In the genomic region with DNA sequence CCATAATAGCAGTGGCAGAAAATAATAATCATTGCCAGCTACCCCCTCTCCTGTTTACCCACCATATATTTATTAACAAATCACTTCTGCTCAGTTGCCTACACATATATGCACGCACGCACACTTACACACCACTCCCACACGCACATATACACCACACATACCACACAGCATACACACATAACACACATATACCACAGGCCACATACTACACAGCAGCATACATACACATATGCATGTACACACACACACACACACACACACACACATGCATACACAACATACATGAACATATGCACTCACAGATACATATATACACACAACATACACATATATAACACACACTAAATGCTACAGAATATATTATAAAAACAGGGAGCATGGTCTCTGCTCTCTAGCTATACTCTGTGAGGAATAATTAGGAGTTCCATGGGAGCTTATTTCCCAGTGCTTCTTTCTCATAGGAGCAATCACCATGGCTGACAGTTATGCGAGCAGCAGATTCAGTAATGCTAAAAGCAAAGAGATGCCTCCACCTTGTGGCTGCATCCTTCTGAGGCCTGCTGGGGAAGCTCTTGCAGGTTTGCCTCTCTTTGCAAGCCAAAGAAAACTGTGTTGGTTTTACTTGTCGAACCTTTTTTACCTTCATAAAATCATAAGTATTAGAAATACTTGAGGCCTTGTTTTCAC, we compare ENCODE assay signal across 10 mouse cellular contexts.
DNase-seq lines count a peak whose midpoint lies in the region; ATAC-seq and TF ChIP-seq lines count a peak whose summit lies in the region.
"Had no signal": no experiment of that assay in that cellular context is flagged by ENCODE, and none has a peak within 500 bp of the region (broad histone marks: within the 10 kb centered on the region; RNA-seq: fewer than 3 reads in every experiment).

No protein-coding gene starts in this region.

- H3K36me3 ChIP-seq in heart, postnatal 0 days (replicated peaks; ENCODE audit: control insufficient read depth, insufficient read depth, low read length): no peaks in the 10 kb centered on the region
- H3K36me3 ChIP-seq in heart, embryonic 11.5 days (ENCODE audit: control insufficient read depth, insufficient read depth, low read length): no peaks in the 10 kb centered on the region
- no peaks in the 10 kb centered on the region for H3K36me3 ChIP-seq in kidney, postnatal 0 days (ENCODE audit: insufficient read depth, low read length)
- no peaks in the 10 kb centered on the region for H3K36me3 ChIP-seq in stomach, postnatal 0 days (ENCODE audit: control insufficient read depth, insufficient read depth, low read length)
- H3K36me3 ChIP-seq in intestine, embryonic 15.5 days: no peaks in the 10 kb centered on the region
- H3K36me3 ChIP-seq: liver, embryonic 15.5 days had no signal

- no peak for DNase-seq in heart, postnatal 0 days (ENCODE audit: low spot score)
- peak; percentile 27 for DNase-seq in right cerebral cortex, postnatal 14 days
- no peak for DNase-seq in right cerebral cortex, postnatal 25 days
- DNase-seq in kidney, postnatal 0 days (ENCODE audit: low spot score): peak; percentile 58
- DNase-seq in stomach, postnatal 0 days (ENCODE audit: low spot score): no peak
- DNase-seq in natural killer cell, adult 2 months (ENCODE audit: low spot score in 2 of 2): no peak
- DNase-seq: heart, postnatal 36 days had no signal

- peak; percentile 60 for TF ChIP-seq CTCF in heart, postnatal 0 days (IDR thresholded peaks at IDR 0.05; ENCODE audit: low read depth)
- peak; percentile 71 for TF ChIP-seq CTCF in kidney, postnatal 0 days (IDR thresholded peaks at IDR 0.05; ENCODE audit: low read depth)
- TF ChIP-seq CTCF in stomach, postnatal 0 days (IDR thresholded peaks at IDR 0.05; ENCODE audit: low read depth): peak; percentile 70

- H3K27ac ChIP-seq in heart, postnatal 0 days (ENCODE audit: low read depth): no peak overlapping the region
- H3K27ac ChIP-seq in heart, embryonic 11.5 days (ENCODE audit: low read depth, low read length): no peak overlapping the region
- H3K27ac ChIP-seq in kidney, postnatal 0 days: no peak overlapping the region
- no peak overlapping the region for H3K27ac ChIP-seq in stomach, postnatal 0 days (replicated peaks)
- H3K27ac ChIP-seq in intestine, embryonic 15.5 days: no peak overlapping the region
- H3K27ac ChIP-seq: liver, embryonic 15.5 days had no signal

- H3K9me3 ChIP-seq in heart, postnatal 0 days (replicated peaks; ENCODE audit: control insufficient read depth, low read length): no peaks in the 10 kb centered on the region
- no peaks in the 10 kb centered on the region for H3K9me3 ChIP-seq in heart, embryonic 11.5 days (replicated peaks; ENCODE audit: control insufficient read depth, low read length)
- H3K9me3 ChIP-seq in kidney, postnatal 0 days (replicated peaks; ENCODE audit: low read length): no peaks in the 10 kb centered on the region
- H3K9me3 ChIP-seq in stomach, postnatal 0 days (ENCODE audit: control insufficient read depth, low read length): no peaks in the 10 kb centered on the region
- no peaks in the 10 kb centered on the region for H3K9me3 ChIP-seq in intestine, embryonic 15.5 days
- H3K9me3 ChIP-seq: liver, embryonic 15.5 days had no signal

- H3K4me2 ChIP-seq in heart, postnatal 0 days (ENCODE audit: low read depth, low read length): no peak overlapping the region
- H3K4me2 ChIP-seq in heart, embryonic 11.5 days: no peak overlapping the region
- no peak overlapping the region for H3K4me2 ChIP-seq in kidney, postnatal 0 days (ENCODE audit: low read length)
- H3K4me2 ChIP-seq in stomach, postnatal 0 days (replicated peaks; ENCODE audit: low read depth): no peak overlapping the region
- H3K4me2 ChIP-seq in intestine, embryonic 15.5 days (replicated peaks): no peak overlapping the region
- H3K4me2 ChIP-seq: liver, embryonic 15.5 days had no signal

- H3K27me3 ChIP-seq in heart, postnatal 0 days (ENCODE audit: control insufficient read depth, insufficient read depth, low read length): no peaks in the 10 kb centered on the region
- no peaks in the 10 kb centered on the region for H3K27me3 ChIP-seq in heart, embryonic 11.5 days (ENCODE audit: control insufficient read depth, insufficient read depth, low read length)
- H3K27me3 ChIP-seq in kidney, postnatal 0 days (ENCODE audit: insufficient read depth, low read length): no peaks in the 10 kb centered on the region
- no peaks in the 10 kb centered on the region for H3K27me3 ChIP-seq in stomach, postnatal 0 days (ENCODE audit: control insufficient read depth, insufficient read depth, low read length)
- H3K27me3 ChIP-seq in intestine, embryonic 15.5 days (replicated peaks): no peaks in the 10 kb centered on the region
- H3K27me3 ChIP-seq: liver, embryonic 15.5 days had no signal

- H3K4me1 ChIP-seq in heart, postnatal 0 days (ENCODE audit: control insufficient read depth, insufficient read depth): no peaks in the 10 kb centered on the region
- H3K4me1 ChIP-seq in heart, embryonic 11.5 days (ENCODE audit: control insufficient read depth, insufficient read depth, low read length): no peaks in the 10 kb centered on the region
- H3K4me1 ChIP-seq in kidney, postnatal 0 days (replicated peaks; ENCODE audit: insufficient read depth, low read length): no peaks in the 10 kb centered on the region
- no peaks in the 10 kb centered on the region for H3K4me1 ChIP-seq in stomach, postnatal 0 days (replicated peaks; ENCODE audit: control insufficient read depth, insufficient read depth)
- no peaks in the 10 kb centered on the region for H3K4me1 ChIP-seq in intestine, embryonic 15.5 days (replicated peaks)
- H3K4me1 ChIP-seq: liver, embryonic 15.5 days had no signal

- no peak for TF ChIP-seq EP300 in heart, postnatal 0 days (IDR thresholded peaks at IDR 0.05; ENCODE audit: low read depth)
- TF ChIP-seq EP300 in stomach, postnatal 0 days (optimal IDR thresholded peaks at IDR 0.05): no peak

- no peak for ATAC-seq in heart, postnatal 0 days (ENCODE audit: insufficient read depth, low read depth)
- ATAC-seq in heart, embryonic 11.5 days (replicated peaks; ENCODE audit: insufficient number of reproducible peaks, low FRiP score, low TSS enrichment): no peak
- ATAC-seq in kidney, postnatal 0 days (replicated peaks; ENCODE audit: low FRiP score, low read depth): no peak
- no peak for ATAC-seq in stomach, postnatal 0 days (ENCODE audit: low FRiP score, low TSS enrichment)
- no peak for ATAC-seq in intestine, embryonic 15.5 days

- no peak overlapping the region for H3K9ac ChIP-seq in heart, postnatal 0 days (replicated peaks; ENCODE audit: low read depth, low read length)
- no peak overlapping the region for H3K9ac ChIP-seq in heart, embryonic 11.5 days (ENCODE audit: low read depth, low read length)
- H3K9ac ChIP-seq in kidney, postnatal 0 days (ENCODE audit: low read depth, low read length): no peak overlapping the region
- no peak overlapping the region for H3K9ac ChIP-seq in stomach, postnatal 0 days (ENCODE audit: low read length)
- no peak overlapping the region for H3K9ac ChIP-seq in intestine, embryonic 15.5 days
- H3K9ac ChIP-seq: liver, embryonic 15.5 days had no signal

- no peak overlapping the region for H3K4me3 ChIP-seq in heart, postnatal 0 days (ENCODE audit: low read depth, low read length)
- H3K4me3 ChIP-seq in heart, embryonic 11.5 days (ENCODE audit: low read depth, low read length): no peak overlapping the region
- no peak overlapping the region for H3K4me3 ChIP-seq in kidney, postnatal 0 days (replicated peaks; ENCODE audit: low read depth, low read length)
- H3K4me3 ChIP-seq in stomach, postnatal 0 days (ENCODE audit: low read depth, low read length): no peak overlapping the region
- H3K4me3 ChIP-seq in intestine, embryonic 15.5 days (replicated peaks): no peak overlapping the region
- H3K4me3 ChIP-seq: liver, embryonic 15.5 days had no signal

- WGBS in heart, postnatal 0 days: 72% methylated on average over 5 of the region's 5 CpGs
- 77% methylated on average over 5 of the region's 5 CpGs for WGBS in heart, embryonic 11.5 days (ENCODE audit: insufficient replicate concordance)
- WGBS in kidney, postnatal 0 days: 76% methylated on average over 5 of the region's 5 CpGs
- WGBS in stomach, postnatal 0 days: 76% methylated on average over 5 of the region's 5 CpGs
- 74% methylated on average over 5 of the region's 5 CpGs for WGBS in intestine, embryonic 15.5 days

Comparison
In these comparisons a context has a peak if more than half of its experiments do, and no peak if none do; other contexts are left out.
1. DNase-seq: peak in right cerebral cortex, postnatal 14 days (single experiment) and kidney, postnatal 0 days (single experiment); none in heart, postnatal 0 days (single experiment), right cerebral cortex, postnatal 25 days (single experiment), stomach, postnatal 0 days (single experiment) and natural killer cell, adult 2 months (0 of 2).
2. Peak in every context shown above with its lines, with median percentiles within 50 percentile points of each other: CTCF ChIP-seq.